Mouse (Mus musculus) spleen, adult 2 months (tissue): ENCODE results near the gene Usp30. TPM values are rescaled to one million over a fixed set of nuclear protein-coding genes. Genes with fewer than 3 reads are reported as not detected.

Source experiments
- DNase-seq, 2 experiments: peaks; one replicate each; pipeline versions ENCODE4 v3.0.0 to v3.0.0-alpha.2; 2012 to 2021; ENCODE audit warnings: low spot score in 2 of 2, low read depth in 1 of 2
- H3K27ac ChIP-seq: fragments of 200-500 bp; 2 replicates; pipeline ENCODE4 v1.5.1; 2012; ENCODE audit warnings: low read length, inconsistent platforms; ENCODE audit not compliant: insufficient read depth
- H3K27me3 ChIP-seq: fragments of 200-500 bp; 2 replicates; pipeline ENCODE4 v1.6.1; 2012; ENCODE audit warnings: mild to moderate bottlenecking, moderate library complexity, low read length, inconsistent platforms; ENCODE audit not compliant: control insufficient read depth, insufficient read depth
- H3K36me3 ChIP-seq: fragments of 200-500 bp; 2 replicates; pipeline ENCODE4 v1.6.1; 2012; ENCODE audit warnings: mild to moderate bottlenecking, low read length, inconsistent platforms; ENCODE audit not compliant: control insufficient read depth, insufficient read depth
- H3K4me1 ChIP-seq: fragments of 200-500 bp; 2 replicates; pipeline ENCODE4 v1.6.1; 2011; ENCODE audit warnings: inconsistent platforms; ENCODE audit not compliant: control insufficient read depth, insufficient read depth, insufficient read length
- H3K4me3 ChIP-seq: fragments of 200-500 bp; 2 replicates; pipeline ENCODE4 v1.5.1; 2011; ENCODE audit warnings: mild to moderate bottlenecking, inconsistent platforms; ENCODE audit not compliant: insufficient read depth, insufficient read length; ENCODE audit errors: extremely low read depth
- CTCF ChIP-seq: fragments of 200-500 bp; IDR thresholded peaks from 2 replicates; pipeline ENCODE4 v1.5.1; 2011; ENCODE audit warnings: mild to moderate bottlenecking, inconsistent platforms; ENCODE audit not compliant: insufficient read depth, insufficient read length, insufficient replicate concordance; ENCODE audit errors: extremely low read depth
- POLR2A ChIP-seq: fragments of 200-500 bp; IDR thresholded peaks from 2 replicates; pipeline ENCODE4 v1.6.1; 2011; ENCODE audit warnings: low read depth, low read length, inconsistent platforms
- WGBS: fragments of 180-500 bp; shearing (Covaris S2); methylation state at CpG from one replicate; pipeline ENCODE4 v1.1.7; 2018; 5-methylcytosine and 5-hydroxymethylcytosine counted together
- polyA plus RNA-seq: library from polyadenylated mRNA; depleted of rRNA; stranded (reverse); fragments of >200 nt; gene quantifications from 2 replicates; pipeline ENCODE4 v1.2.3, GENCODE M21; 2012

Gene Usp30
- polyA plus RNA-seq, 1 experiment: 14.0 TPM

- Histone ChIP-seq H3K27me3 (no peaks in the 10 kb centered on the region), H3K4me1 (no peaks in the 10 kb centered on the region), H3K4me3 (no peak overlapping the region), H3K27ac (no peak overlapping the region), H3K36me3 (no peaks in the 10 kb centered on the region)
- TF ChIP-seq POLR2A: no peak
- TF ChIP-seq CTCF: no peak
- no peak for DNase-seq
- 66% methylated on average over 9 of the region's 9 CpGs for WGBS
These were observed 90.1 kb downstream of the Usp30 start for GRCm38 (mm10) chr5:114155168-114155933.

- no peak for TF ChIP-seq POLR2A
- no peak for TF ChIP-seq CTCF
- 70% methylated on average over 7 of the region's 7 CpGs for WGBS
- H3K27ac ChIP-seq: no peak overlapping the region
These were observed 92.0 kb downstream of the Usp30 start for GRCm38 (mm10) chr5:114157236-114157635.

GRCm38 (mm10) chr5:114161424-114161823 is 96.2 kb downstream of the Usp30 start:
- 86% methylated on average over 6 of the region's 6 CpGs for WGBS
- H3K27me3 ChIP-seq: no peaks in the 10 kb centered on the region
- H3K36me3 ChIP-seq: no peaks in the 10 kb centered on the region
- no peak overlapping the region for H3K4me3 ChIP-seq
- H3K4me1 ChIP-seq: no peaks in the 10 kb centered on the region
- DNase-seq: no peak
- no peak overlapping the region for H3K27ac ChIP-seq
- no peak for TF ChIP-seq CTCF
- TF ChIP-seq POLR2A: no peak

More at GRCm38 (mm10) chr5:114157236-114157635, 92.0 kb downstream of the Usp30 start:
- no peaks in the 10 kb centered on the region for H3K27me3 ChIP-seq
- H3K36me3 ChIP-seq: no peaks in the 10 kb centered on the region
- H3K4me3 ChIP-seq: no peak overlapping the region
- no peaks in the 10 kb centered on the region for H3K4me1 ChIP-seq
- DNase-seq: no peak

GRCm38 (mm10) chr5:114162106-114162815 is 97.0 kb downstream of the Usp30 start:
- Histone ChIP-seq H3K4me1 (no peaks in the 10 kb centered on the region), H3K27ac (no peak overlapping the region), H3K4me3 (no peak overlapping the region), H3K36me3 (no peaks in the 10 kb centered on the region), H3K27me3 (no peaks in the 10 kb centered on the region)
- TF ChIP-seq CTCF (no peak), POLR2A (no peak)
- DNase-seq: no peak
- 49% methylated on average over 12 of the region's 12 CpGs for WGBS

- no peaks in the 10 kb centered on the region for H3K36me3 ChIP-seq
- no peaks in the 10 kb centered on the region for H3K27me3 ChIP-seq
- H3K4me3 ChIP-seq: no peak overlapping the region
- H3K27ac ChIP-seq: no peak overlapping the region
- DNase-seq: no peak
- TF ChIP-seq CTCF (no peak), POLR2A (no peak)
- WGBS: 69% methylated on average over 6 of the region's 6 CpGs
- H3K4me1 ChIP-seq: no peaks in the 10 kb centered on the region
These were observed 97.9 kb downstream of the Usp30 start for GRCm38 (mm10) chr5:114163117-114163696.

GRCm38 (mm10) chr5:114170345-114170744 is 105.1 kb downstream of the Usp30 start:
- no peaks in the 10 kb centered on the region for H3K36me3 ChIP-seq
- TF ChIP-seq CTCF (no peak), POLR2A (no peak)
- H3K4me1 ChIP-seq: no peaks in the 10 kb centered on the region; the same call in 1 of the 2 replicates
- no peak for DNase-seq
- H3K27me3 ChIP-seq: no peaks in the 10 kb centered on the region
- no peak overlapping the region for H3K4me3 ChIP-seq
- 86% methylated on average over 7 of the region's 7 CpGs for WGBS
- H3K27ac ChIP-seq: no peak overlapping the region
